Mouse (Mus musculus) hindbrain, embryonic 16.5 days (tissue): ENCODE measurements around the gene Mcfd2. TPM values are rescaled to one million over a fixed set of nuclear protein-coding genes. Genes with fewer than 3 reads are reported as not detected.

Source experiments
- ATAC-seq: fragments of 200-750 bp; cut with Nextera tagmentation; 2 replicates; pipeline ENCODE4 v1.8.0; 2017; ENCODE audit warnings: moderate TSS enrichment, moderate library complexity
- H3K27ac ChIP-seq: fragments of 300-500 bp; sonication (generic); 2 replicates; pipeline ENCODE4 v1.5.1; 2014; ENCODE audit warnings: low read depth, mild to moderate bottlenecking, control low read depth, low read length, moderate library complexity
- H3K27me3 ChIP-seq: fragments of 300-500 bp; sonication (generic); replicated peaks from 2 replicates; pipeline ENCODE4 v1.6.1; 2014; ENCODE audit warnings: low read length; ENCODE audit not compliant: control insufficient read depth, insufficient read depth
- H3K36me3 ChIP-seq: fragments of 300-500 bp; sonication (generic); 2 replicates; pipeline ENCODE4 v1.6.1; 2014; ENCODE audit warnings: mild to moderate bottlenecking, low read length, moderate library complexity, mixed read lengths; ENCODE audit not compliant: control insufficient read depth, insufficient read depth
- H3K4me1 ChIP-seq: fragments of 300-500 bp; sonication (generic); 2 replicates; pipeline ENCODE4 v1.6.1; 2014; ENCODE audit warnings: low read depth, low read length; ENCODE audit not compliant: control insufficient read depth, insufficient read depth
- H3K4me2 ChIP-seq: fragments of 300-500 bp; sonication (generic); 2 replicates; pipeline ENCODE4 v1.6.1; 2014; ENCODE audit warnings: mild to moderate bottlenecking, low read length, control low read depth, moderate library complexity
- H3K4me3 ChIP-seq: fragments of 300-500 bp; sonication (generic); 2 replicates; pipeline ENCODE4 v1.5.1; 2014; ENCODE audit warnings: mild to moderate bottlenecking, low read length, control low read depth, moderate library complexity
- H3K9ac ChIP-seq: fragments of 300-500 bp; sonication (generic); 2 replicates; pipeline ENCODE4 v1.6.1; 2014; ENCODE audit warnings: low read depth, mild to moderate bottlenecking, control low read depth, low read length, moderate library complexity
- H3K9me3 ChIP-seq: fragments of 300-500 bp; sonication (generic); 2 replicates; pipeline ENCODE4 v1.6.1; 2014; ENCODE audit warnings: mild to moderate bottlenecking, low read length, moderate library complexity; ENCODE audit not compliant: control insufficient read depth
- WGBS: fragments of 180-500 bp; shearing (Covaris S2); extraction: QIAGEN DNeasy Blood & Tissue Kit; methylation state at CpG from one replicate; pipeline ENCODE4 v1.1.7; 2014; 5-methylcytosine and 5-hydroxymethylcytosine counted together
- polyA plus RNA-seq: library from polyadenylated mRNA; unstranded; fragments of >200 nt; fragmentation: Nextera tagmentation; extraction: Ambion mirVana; gene quantifications from 2 replicates; pipeline ENCODE4 v1.2.1, GENCODE M21; 2015

Gene Mcfd2
- polyA plus RNA-seq, 1 experiment from 2014 or later = 48.1 TPM

GRCm38 (mm10) chr17:87283755-87284481 lies 18.2 kb upstream of the Mcfd2 start:
- Histone ChIP-seq H3K36me3 (no peaks in the 10 kb centered on the region), H3K9ac (peak overlapping the region; percentile 15), H3K4me3 (peak overlapping the region; percentile 70), H3K4me1 (peaks cover 19% of the 10 kb centered on the region), H3K27ac (no peak overlapping the region), H3K9me3 (no peaks in the 10 kb centered on the region), H3K27me3 (peaks cover 8% of the 10 kb centered on the region), H3K4me2 (peak overlapping the region; percentile 85)
- 6% methylated on average over 21 of the region's 21 CpGs for WGBS
- ATAC-seq = no peak

GRCm38 (mm10) chr17:87283055-87283754 lies 17.5 kb upstream of the Mcfd2 start:
- H3K4me1 ChIP-seq = peaks cover 19% of the 10 kb centered on the region
- no peaks in the 10 kb centered on the region for H3K9me3 ChIP-seq
- H3K4me3 ChIP-seq = peak overlapping the region; percentile 70
- peak; percentile 68 for ATAC-seq
- H3K4me2 ChIP-seq = peak overlapping the region; percentile 85
- WGBS = under 1% methylated on average over 50 of the region's 56 CpGs
- H3K36me3 ChIP-seq = no peaks in the 10 kb centered on the region
- peak overlapping the region; percentile 85 for H3K9ac ChIP-seq
- H3K27ac ChIP-seq = peak overlapping the region; percentile 75
- H3K27me3 ChIP-seq = peaks cover 8% of the 10 kb centered on the region

- Histone ChIP-seq H3K4me1 (peaks cover 19% of the 10 kb centered on the region), H3K27me3 (peaks cover 8% of the 10 kb centered on the region), H3K4me2 (peak within 1 kb of the TSS; percentile 85), H3K9ac (peak within 1 kb of the TSS; percentile 85), H3K9me3 (no peaks in the 10 kb centered on the region), H3K36me3 (no peaks in the 10 kb centered on the region), H3K4me3 (peak within 1 kb of the TSS; percentile 70), H3K27ac (peak within 1 kb of the TSS; percentile 77)
- peak; percentile 95 for ATAC-seq
- WGBS = under 1% methylated on average over 20 of the region's 38 CpGs
Measured at GRCm38 (mm10) chr17:87282706-87283053, 16.9 kb upstream of the Mcfd2 start, which contains the start of gene Ttc7. Ttc7 (plus strand) TSS chr17:87282886.

GRCm38 (mm10) chr17:87282007-87282705 lies 16.4 kb upstream of the Mcfd2 start:
- Histone ChIP-seq H3K27me3 (peaks cover 6% of the 10 kb centered on the region), H3K4me1 (peaks cover 19% of the 10 kb centered on the region), H3K4me2 (peak overlapping the region; percentile 85), H3K27ac (peak overlapping the region; percentile 77), H3K9ac (peak overlapping the region; percentile 85), H3K4me3 (peak overlapping the region; percentile 70), H3K36me3 (no peaks in the 10 kb centered on the region), H3K9me3 (no peaks in the 10 kb centered on the region)
- under 1% methylated on average over 39 of the region's 44 CpGs for WGBS
- peak; percentile 80 for ATAC-seq

- no peak overlapping the region for H3K4me2 ChIP-seq
- 63% methylated on average over 15 of the region's 15 CpGs for WGBS
- H3K27ac ChIP-seq = no peak overlapping the region
- H3K4me1 ChIP-seq = no peaks in the 10 kb centered on the region
- no peak overlapping the region for H3K9ac ChIP-seq
- H3K4me3 ChIP-seq = no peak overlapping the region
- no peaks in the 10 kb centered on the region for H3K9me3 ChIP-seq
- no peaks in the 10 kb centered on the region for H3K36me3 ChIP-seq
- ATAC-seq = no peak
- H3K27me3 ChIP-seq = no peaks in the 10 kb centered on the region
Measured at GRCm38 (mm10) chr17:87275363-87276341, 9.9 kb upstream of the Mcfd2 start.

GRCm38 (mm10) chr17:87269454-87269853 lies 3.7 kb upstream of the Mcfd2 start:
- Histone ChIP-seq H3K36me3 (no peaks in the 10 kb centered on the region), H3K27me3 (no peaks in the 10 kb centered on the region), H3K4me3 (no peak overlapping the region), H3K9me3 (no peaks in the 10 kb centered on the region), H3K27ac (no peak overlapping the region), H3K4me2 (no peak overlapping the region), H3K9ac (no peak overlapping the region), H3K4me1 (peaks cover 6% of the 10 kb centered on the region)
- 60% methylated on average over 6 of the region's 6 CpGs for whole genome bisulfite sequencing
- no peak for ATAC-seq

GRCm38 (mm10) chr17:87264927-87265791 lies 576 bp downstream of the Mcfd2 start:
- Histone ChIP-seq H3K27ac (peak overlapping the region; percentile 78), H3K4me1 (peaks cover 9% of the 10 kb centered on the region), H3K9ac (peak overlapping the region; percentile 91), H3K9me3 (no peaks in the 10 kb centered on the region), H3K4me3 (peak overlapping the region; percentile 76), H3K27me3 (no peaks in the 10 kb centered on the region), H3K36me3 (0 out of 2 replicates have a peak, but pooled peaks cover 2% of the 10 kb centered on the region), H3K4me2 (peak overlapping the region; percentile 61)
- 9% methylated on average over 25 of the region's 28 CpGs for WGBS
- ATAC-seq = peak; percentile 83
